Mouse (Mus musculus) midbrain, embryonic 10.5 days (tissue): ENCODE results near the gene Cblc. TPM values are rescaled to one million over a fixed set of nuclear protein-coding genes. Genes with fewer than 3 reads are reported as not detected.

Source experiments
- DNase-seq: peaks from one replicate; pipeline ENCODE4 v3.0.0-alpha.2; 2017; ENCODE audit warnings: low spot score
- H3K27ac ChIP-seq: fragments of 300-500 bp; sonication (generic); replicated peaks from 2 replicates; pipeline ENCODE4 v1.5.1; 2016; ENCODE audit warnings: mild to moderate bottlenecking
- H3K27me3 ChIP-seq: fragments of 300-500 bp; sonication (generic); 2 replicates; pipeline ENCODE4 v1.6.1; 2016; ENCODE audit warnings: low read depth, mild to moderate bottlenecking; ENCODE audit not compliant: poor library complexity, severe bottlenecking
- H3K36me3 ChIP-seq: fragments of 300-500 bp; sonication (generic); 2 replicates; pipeline ENCODE4 v1.6.1; 2016; ENCODE audit warnings: mild to moderate bottlenecking, moderate library complexity
- H3K4me1 ChIP-seq: fragments of 300-500 bp; sonication (generic); 2 replicates; pipeline ENCODE4 v1.6.1; 2016
- H3K4me3 ChIP-seq: fragments of 300-500 bp; sonication (generic); 2 replicates; pipeline ENCODE4 v1.5.1; 2016; ENCODE audit warnings: mild to moderate bottlenecking, moderate library complexity
- H3K9me3 ChIP-seq: fragments of 300-500 bp; sonication (generic); replicated peaks from 2 replicates; pipeline ENCODE4 v1.6.1; 2016; ENCODE audit warnings: mild to moderate bottlenecking
- WGBS: fragments of 180-500 bp; shearing (Covaris S2); methylation state at CpG from one replicate; pipeline ENCODE4 v1.1.7; 2016; 5-methylcytosine and 5-hydroxymethylcytosine counted together
- polyA plus RNA-seq: library from polyadenylated mRNA; unstranded; fragments of >200 nt; fragmentation: Nextera tagmentation; extraction: Ambion mirVana; gene quantifications from 2 replicates; pipeline ENCODE4 v1.2.1, GENCODE M21; 2016

Gene Cblc
- polyA plus RNA-seq, 1 experiment from 2014 or later = 0.62 TPM

DNA sequence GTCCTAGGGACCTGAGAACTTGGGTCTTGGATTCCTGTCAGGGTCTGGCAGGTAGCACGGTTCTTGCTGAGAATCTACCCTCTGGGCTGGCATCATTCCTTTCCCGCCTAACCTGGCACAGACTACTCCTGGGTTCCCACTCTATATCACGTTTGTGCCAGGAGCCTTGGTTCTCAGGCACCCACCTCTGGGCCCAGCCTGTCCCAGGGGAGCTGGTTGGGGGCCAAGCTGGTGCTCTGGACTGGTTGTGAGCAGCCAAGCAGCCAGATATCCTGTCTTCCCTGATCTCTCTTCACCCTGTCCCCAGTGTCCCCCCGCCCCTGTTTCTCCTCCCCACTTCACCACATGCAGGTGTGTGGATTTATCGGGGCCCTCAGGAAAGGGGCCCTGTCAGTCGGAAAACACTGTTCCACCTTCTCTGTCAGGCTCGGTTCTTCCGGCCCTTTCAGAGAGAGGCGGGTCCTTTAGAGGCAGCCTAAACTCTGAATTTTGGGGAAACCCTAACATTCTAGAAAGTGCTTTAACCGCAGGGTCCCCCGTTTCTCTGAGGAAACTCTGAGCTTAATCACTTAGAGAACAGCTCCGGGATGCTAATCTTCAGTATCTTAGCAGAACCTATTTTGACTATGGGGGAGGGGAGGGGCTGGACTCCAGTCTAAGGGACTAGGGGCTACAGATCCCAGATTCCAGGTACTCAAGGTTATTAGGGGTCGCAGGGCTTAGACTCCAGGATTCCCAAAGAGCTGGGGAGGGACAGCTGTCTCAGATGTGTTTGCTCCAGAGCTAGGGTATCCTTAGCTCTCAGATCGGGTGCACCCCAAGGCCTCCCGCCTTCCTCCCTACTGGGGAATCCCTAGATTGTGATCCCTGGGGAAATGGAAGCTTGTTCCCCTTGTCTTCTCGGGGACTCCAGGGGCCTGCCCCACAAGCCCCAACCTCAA is 26.9 kb downstream of the Cblc start:
- 9% methylated on average over 16 of the region's 16 CpGs for WGBS
- H3K27me3 ChIP-seq = peaks cover 43% of the 10 kb centered on the region
- no peaks in the 10 kb centered on the region for H3K9me3 ChIP-seq
- DNase-seq = no peak
- no peaks in the 10 kb centered on the region for H3K36me3 ChIP-seq
- peak overlapping the region; percentile 78 for H3K27ac ChIP-seq
- peaks cover 30% of the 10 kb centered on the region for H3K4me1 ChIP-seq
- H3K4me3 ChIP-seq = peak overlapping the region; percentile 62

DNA sequence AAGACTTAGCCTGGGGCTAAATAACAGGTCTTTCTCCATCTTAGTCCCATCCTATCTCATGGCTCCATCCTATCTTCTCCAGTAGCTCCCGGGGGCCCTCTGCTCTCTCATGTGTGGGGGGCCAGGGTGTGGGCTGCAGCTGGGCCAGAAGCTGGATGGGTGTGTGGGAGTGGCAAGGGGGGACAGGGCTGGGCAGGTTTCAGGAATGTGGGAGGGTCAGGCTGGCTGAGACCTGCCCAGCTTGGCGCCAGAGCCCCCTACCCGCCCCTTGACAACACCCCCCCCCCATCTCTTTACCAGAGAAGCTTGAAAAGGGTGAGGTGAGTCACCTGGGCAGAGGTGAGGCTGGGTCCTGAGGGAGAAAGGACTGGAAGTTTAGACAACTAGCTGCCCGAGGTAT is 27.6 kb downstream of the Cblc start:
- peaks cover 43% of the 10 kb centered on the region for H3K27me3 ChIP-seq
- no peak overlapping the region for H3K27ac ChIP-seq
- peaks cover 30% of the 10 kb centered on the region for H3K4me1 ChIP-seq
- no peak for DNase-seq
- H3K4me3 ChIP-seq = peak overlapping the region; percentile 62; the same call in 1 of the 2 replicates
- H3K36me3 ChIP-seq = 0 out of 2 replicates have a peak, but pooled peaks cover 5% of the 10 kb centered on the region
- 22% methylated on average over 4 of the region's 4 CpGs for WGBS
- 0 out of 2 replicates have a peak, but pooled peaks cover 2% of the 10 kb centered on the region for H3K9me3 ChIP-seq

DNA sequence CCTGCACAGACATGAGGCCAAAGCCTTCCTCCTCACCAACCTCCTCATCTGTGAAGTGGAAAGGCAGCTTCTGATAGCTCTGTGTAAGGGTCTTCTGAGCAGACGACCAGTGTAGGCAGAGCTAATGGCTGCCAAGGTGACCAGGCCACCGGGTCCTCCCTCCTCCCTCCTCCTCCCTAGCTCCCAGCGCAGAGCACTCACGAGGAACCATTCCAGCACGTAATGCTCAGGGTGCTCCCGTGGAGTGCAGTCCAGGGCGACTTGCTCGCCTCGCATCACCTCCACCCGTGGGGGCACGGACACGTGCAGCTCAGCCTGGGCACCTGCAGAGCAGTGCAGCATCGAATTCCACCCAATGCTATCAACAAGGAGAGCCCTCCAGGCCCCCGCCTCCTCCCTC is 28.4 kb downstream of the Cblc start:
- Histone ChIP-seq H3K36me3 (0 out of 2 replicates have a peak, but pooled peaks cover 5% of the 10 kb centered on the region), H3K4me1 (peaks cover 30% of the 10 kb centered on the region), H3K9me3 (0 out of 2 replicates have a peak, but pooled peaks cover 2% of the 10 kb centered on the region), H3K27ac (no peak overlapping the region), H3K4me3 (no peak overlapping the region), H3K27me3 (peaks cover 43% of the 10 kb centered on the region)
- no peak for DNase-seq
- WGBS = 62% methylated on average over 14 of the region's 14 CpGs

DNA sequence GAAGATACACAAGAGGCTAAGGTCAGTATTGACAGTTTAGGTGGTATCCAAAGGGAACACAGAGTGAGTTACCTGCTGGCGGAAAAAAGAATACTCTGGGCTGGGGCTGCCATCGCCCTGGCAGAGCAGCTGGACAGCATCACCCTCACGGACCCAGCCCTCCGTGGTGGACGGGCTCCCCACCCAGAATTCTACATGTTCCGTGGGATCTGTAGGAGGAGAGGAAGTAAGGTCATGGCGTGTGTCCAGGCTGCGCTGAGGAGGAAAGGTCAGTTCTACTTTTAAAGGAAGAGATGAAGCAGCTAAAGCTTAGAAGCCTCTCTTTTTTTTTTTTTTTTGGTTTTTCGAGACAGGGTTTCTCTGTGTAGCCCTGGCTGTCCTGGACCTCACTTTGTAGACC is 32.0 kb downstream of the Cblc start:
- H3K4me1 ChIP-seq = peaks cover 10% of the 10 kb centered on the region
- no peak overlapping the region for H3K4me3 ChIP-seq
- 0 out of 2 replicates have a peak, but pooled peaks cover 2% of the 10 kb centered on the region for H3K9me3 ChIP-seq
- no peak overlapping the region for H3K27ac ChIP-seq
- peaks cover 15% of the 10 kb centered on the region for H3K27me3 ChIP-seq
- 0 out of 2 replicates have a peak, but pooled peaks cover 5% of the 10 kb centered on the region for H3K36me3 ChIP-seq
- no peak for DNase-seq
- WGBS = 89% methylated on average over 9 of the region's 9 CpGs

DNA sequence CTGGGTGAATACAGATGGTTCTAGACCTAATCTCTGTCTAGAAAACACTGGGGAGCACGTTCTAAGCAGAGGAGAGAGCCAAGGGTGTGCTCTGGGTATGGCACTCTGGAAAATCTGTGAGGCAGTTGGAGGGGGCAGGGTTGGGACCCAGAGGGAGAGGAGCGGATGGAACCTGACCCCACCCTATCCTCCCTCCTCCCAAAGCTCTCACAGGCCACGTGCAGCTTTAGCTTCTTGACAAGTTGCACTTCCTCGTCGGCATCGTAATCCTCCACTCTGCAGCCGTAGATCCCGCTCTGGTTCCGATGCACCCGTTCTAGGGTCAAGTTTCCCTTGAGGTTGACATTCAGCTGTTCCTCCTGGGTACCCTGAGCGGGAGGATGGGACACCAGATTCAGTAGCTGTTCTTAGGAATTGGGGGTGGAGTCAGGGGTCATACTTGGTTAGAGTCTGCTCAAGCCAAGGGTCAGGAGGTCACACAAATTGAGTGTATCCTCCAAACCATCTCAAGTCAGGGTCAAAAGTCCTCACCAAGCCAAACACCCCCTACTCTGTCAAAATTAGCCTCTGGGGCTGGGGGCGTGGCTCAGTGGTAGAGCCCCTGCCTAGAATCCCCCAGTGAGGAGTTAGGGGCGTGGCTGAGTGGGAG is 32.7 kb downstream of the Cblc start:
- peaks cover 4% of the 10 kb centered on the region for H3K4me1 ChIP-seq
- no peak overlapping the region for H3K4me3 ChIP-seq
- H3K36me3 ChIP-seq = 0 out of 2 replicates have a peak, but pooled peaks cover 5% of the 10 kb centered on the region
- 90% methylated on average over 13 of the region's 13 CpGs for WGBS
- DNase-seq = no peak
- 0 out of 2 replicates have a peak, but pooled peaks cover 2% of the 10 kb centered on the region for H3K9me3 ChIP-seq
- peaks cover 9% of the 10 kb centered on the region for H3K27me3 ChIP-seq
- H3K27ac ChIP-seq = no peak overlapping the region

DNA sequence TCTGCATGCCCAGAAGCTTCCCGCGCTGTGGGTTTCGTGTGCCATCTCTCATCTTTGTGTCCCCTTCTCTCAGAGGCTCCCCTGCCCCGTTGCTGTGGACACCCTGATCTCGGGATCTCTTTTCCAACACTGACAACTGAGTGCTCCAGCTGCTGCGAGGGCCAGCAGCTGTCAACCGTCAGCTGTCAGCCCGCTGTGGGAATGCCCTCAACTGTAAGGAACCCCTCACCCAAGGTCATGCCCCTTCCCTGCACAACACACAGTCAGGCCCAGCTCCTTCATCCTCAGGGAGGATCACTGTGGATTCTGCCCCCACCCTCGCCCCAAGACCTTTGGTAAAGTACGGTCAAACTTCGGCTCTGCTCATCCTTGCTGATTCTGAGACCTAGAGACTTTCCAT is 34.3 kb downstream of the Cblc start:
- H3K27ac ChIP-seq = no peak overlapping the region
- H3K27me3 ChIP-seq = no peaks in the 10 kb centered on the region
- 88% methylated on average over 11 of the region's 11 CpGs for WGBS
- no peaks in the 10 kb centered on the region for H3K4me1 ChIP-seq
- H3K9me3 ChIP-seq = 0 out of 2 replicates have a peak, but pooled peaks cover 2% of the 10 kb centered on the region
- no peak for DNase-seq
- 0 out of 2 replicates have a peak, but pooled peaks cover 5% of the 10 kb centered on the region for H3K36me3 ChIP-seq
- H3K4me3 ChIP-seq = no peak overlapping the region

DNA sequence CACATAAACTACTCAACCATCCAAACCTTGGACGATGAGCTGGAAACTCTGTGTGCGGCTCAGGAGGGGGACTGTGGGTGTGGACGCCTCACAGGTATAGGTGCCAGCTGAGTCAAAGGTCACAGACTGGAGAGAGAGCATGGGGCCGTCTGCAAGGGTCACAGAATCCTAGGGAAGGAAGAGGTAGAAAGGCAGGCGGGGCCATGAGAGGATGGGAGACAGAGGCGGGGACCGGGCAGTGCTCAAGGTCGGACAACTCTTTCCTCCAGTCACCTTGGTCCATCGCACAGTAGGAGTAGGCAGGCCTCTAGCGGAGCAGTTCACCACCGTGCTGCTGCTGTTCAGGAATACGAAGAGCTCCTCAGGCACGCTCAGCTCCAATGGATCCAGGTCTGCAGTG is 36.6 kb downstream of the Cblc start:
- WGBS = 89% methylated on average over 13 of the region's 13 CpGs
- Histone ChIP-seq H3K27ac (no peak overlapping the region), H3K4me1 (no peaks in the 10 kb centered on the region), H3K9me3 (0 out of 2 replicates have a peak, but pooled peaks cover 2% of the 10 kb centered on the region), H3K27me3 (no peaks in the 10 kb centered on the region), H3K36me3 (0 out of 2 replicates have a peak, but pooled peaks cover 5% of the 10 kb centered on the region), H3K4me3 (no peak overlapping the region)
- no peak for DNase-seq

DNA sequence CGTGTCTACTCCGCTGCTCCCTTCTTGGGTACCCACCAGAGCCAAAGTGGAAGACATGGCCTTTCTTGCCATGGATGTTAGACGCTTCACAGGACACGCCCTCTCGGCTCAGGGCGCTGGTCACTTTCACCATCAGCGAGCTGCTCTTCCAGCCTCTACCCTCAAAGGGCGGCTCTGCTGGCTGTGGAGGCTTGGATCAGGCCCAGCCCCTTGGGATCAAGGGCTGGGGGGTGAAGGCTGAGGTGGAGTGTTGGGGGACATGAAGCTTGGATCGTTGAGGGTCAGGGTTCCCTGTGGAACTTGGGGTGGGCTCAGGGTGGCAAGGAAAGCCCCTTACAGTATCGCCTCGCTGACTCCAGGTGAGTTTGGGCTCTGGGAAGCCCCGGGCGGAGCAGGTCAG is 38.0 kb downstream of the Cblc start:
- H3K36me3 ChIP-seq = no peaks in the 10 kb centered on the region
- no peak overlapping the region for H3K4me3 ChIP-seq
- no peaks in the 10 kb centered on the region for H3K9me3 ChIP-seq
- 89% methylated on average over 13 of the region's 13 CpGs for WGBS
- no peaks in the 10 kb centered on the region for H3K4me1 ChIP-seq
- H3K27me3 ChIP-seq = no peaks in the 10 kb centered on the region
- no peak overlapping the region for H3K27ac ChIP-seq
- no peak for DNase-seq

DNA sequence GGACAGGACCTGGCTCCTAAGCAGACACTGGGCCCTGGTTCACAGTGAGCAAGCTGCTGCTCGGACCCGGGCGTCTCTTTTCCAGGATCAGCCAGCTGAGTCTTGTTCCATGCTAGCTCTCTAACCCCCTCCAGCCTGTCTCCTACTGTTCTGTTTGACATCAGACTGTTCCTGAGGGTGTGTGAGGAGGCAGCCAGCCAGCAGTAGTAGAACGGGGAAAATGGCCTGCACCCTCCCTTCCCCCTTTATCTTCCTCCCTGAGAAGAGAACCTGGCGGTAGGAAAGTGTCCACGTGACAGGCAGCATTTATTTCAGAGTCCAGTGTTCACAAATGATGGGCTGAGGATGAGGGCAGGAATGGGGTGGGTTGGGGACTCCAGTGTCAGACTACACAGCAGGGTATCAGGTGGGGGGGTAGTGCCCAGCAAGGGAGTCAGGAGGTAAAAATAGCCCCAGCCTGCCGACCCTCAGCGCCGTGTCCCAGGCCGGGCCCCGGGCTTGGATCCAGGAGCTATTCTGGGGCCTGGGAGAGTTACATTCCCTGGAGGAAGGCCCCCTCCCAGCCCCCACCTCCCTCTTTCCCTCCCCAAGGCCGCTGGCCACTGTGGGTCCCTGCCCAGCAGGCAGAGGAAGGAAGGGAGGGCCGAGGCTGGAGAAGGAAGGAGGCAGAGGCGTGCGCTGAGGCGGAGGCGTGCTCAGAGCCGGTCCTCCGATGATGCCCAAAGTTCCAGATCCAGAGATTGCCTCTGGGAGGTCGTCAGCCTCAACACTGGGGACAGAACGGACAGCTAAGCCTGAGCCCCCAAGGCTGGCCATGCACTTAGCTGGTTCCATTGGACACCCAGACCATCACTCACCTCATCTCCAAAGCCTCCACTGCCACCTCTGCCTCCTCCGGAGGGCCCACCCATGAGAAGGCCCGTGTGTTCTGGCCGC is 40.5 kb downstream of the Cblc start:
- Histone ChIP-seq H3K4me3 (no peak overlapping the region), H3K27me3 (no peaks in the 10 kb centered on the region), H3K27ac (no peak overlapping the region), H3K4me1 (0 out of 2 replicates have a peak, but pooled peaks cover 1% of the 10 kb centered on the region), H3K36me3 (no peaks in the 10 kb centered on the region), H3K9me3 (no peaks in the 10 kb centered on the region)
- no peak for DNase-seq
- 79% methylated on average over 24 of the region's 24 CpGs for whole genome bisulfite sequencing

DNA sequence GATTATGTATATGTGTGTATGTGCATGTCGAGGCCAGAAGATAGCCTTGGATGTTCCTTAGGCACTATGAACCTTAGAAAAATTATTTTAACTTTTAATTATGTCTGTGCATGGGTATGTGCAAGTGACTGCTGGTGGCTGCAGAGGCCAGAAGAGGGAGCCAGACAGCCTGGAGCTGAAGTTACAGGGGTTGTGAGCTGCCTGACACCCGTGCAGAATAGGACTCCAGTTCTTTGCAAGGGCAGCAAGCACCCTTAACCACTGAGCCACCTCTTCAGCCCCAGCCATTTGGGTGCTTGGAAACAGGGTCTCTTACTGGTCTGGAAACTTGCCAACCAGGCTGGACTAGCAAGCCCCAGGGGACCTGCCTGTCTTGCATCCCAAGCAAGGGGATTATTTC is 41.6 kb downstream of the Cblc start:
- Histone ChIP-seq H3K4me3 (no peak overlapping the region), H3K27ac (no peak overlapping the region), H3K9me3 (no peaks in the 10 kb centered on the region), H3K27me3 (no peaks in the 10 kb centered on the region), H3K4me1 (peaks cover 12% of the 10 kb centered on the region), H3K36me3 (no peaks in the 10 kb centered on the region)
- no peak for DNase-seq
- 86% methylated on average over 2 of the region's 2 CpGs for WGBS

DNA sequence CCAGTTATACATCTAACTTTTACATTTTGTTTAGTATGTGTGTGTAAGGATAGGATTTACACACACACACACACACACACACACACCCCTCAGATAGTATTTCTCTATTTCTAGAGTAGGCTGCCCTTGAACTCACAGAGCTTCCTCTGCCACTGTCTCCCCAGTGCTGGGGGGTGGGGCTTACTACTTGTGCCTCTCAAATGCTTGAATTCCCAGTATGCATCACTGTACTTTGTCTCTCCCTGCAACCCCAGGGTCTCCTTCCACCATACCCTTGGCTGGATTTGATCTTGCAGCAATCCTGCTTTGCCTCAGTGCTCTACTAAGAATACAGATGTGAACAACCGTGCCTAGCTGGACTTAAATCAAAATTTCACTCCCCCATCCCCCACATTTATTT is 42.5 kb downstream of the Cblc start:
- no peaks in the 10 kb centered on the region for H3K27me3 ChIP-seq
- peaks cover 15% of the 10 kb centered on the region for H3K4me1 ChIP-seq
- no peak overlapping the region for H3K27ac ChIP-seq
- H3K9me3 ChIP-seq = no peaks in the 10 kb centered on the region
- H3K4me3 ChIP-seq = no peak overlapping the region
- no peaks in the 10 kb centered on the region for H3K36me3 ChIP-seq
- DNase-seq = no peak
- 77% methylated on average over 1 of the region's 1 CpGs for WGBS

DNA sequence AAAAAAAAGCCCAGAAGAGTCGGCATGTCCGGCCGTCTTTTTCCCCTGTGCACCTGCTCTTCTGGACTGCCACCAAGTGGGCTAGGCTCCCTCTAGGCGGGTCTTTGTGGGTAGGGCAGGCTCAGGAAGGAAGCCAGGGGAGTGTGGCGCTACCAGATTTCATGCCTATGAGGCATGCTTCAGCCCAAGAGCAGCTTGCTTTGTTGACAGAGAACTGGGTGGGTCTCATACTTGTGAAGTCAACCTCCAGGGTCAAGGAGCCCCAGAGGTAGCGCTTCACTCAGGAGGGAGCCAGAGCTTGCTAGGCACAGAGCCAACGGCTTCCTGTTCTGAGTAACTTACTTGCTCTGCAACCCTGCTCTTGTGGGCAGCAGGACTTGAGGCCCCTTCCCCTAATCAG is 43.0 kb downstream of the Cblc start:
- peaks cover 18% of the 10 kb centered on the region for H3K4me1 ChIP-seq
- H3K27ac ChIP-seq = no peak overlapping the region
- no peak for DNase-seq
- H3K4me3 ChIP-seq = no peak overlapping the region
- H3K9me3 ChIP-seq = no peaks in the 10 kb centered on the region
- H3K36me3 ChIP-seq = no peaks in the 10 kb centered on the region
- H3K27me3 ChIP-seq = no peaks in the 10 kb centered on the region
- WGBS = 83% methylated on average over 7 of the region's 7 CpGs
